Mouse (Mus musculus) lung, adult 2 months (tissue): ENCODE data around the gene Mr1.

Source experiments
- CTCF ChIP-seq: fragments of 200-500 bp; IDR thresholded peaks from 2 replicates; pipeline ENCODE4 v1.5.1; 2011; ENCODE audit warnings: mild to moderate bottlenecking, low read length, control low read depth; ENCODE audit not compliant: insufficient read depth
- POLR2A ChIP-seq: fragments of 200-500 bp; IDR thresholded peaks from 2 replicates; pipeline ENCODE4 v1.6.1; 2011; ENCODE audit warnings: low read depth, mild to moderate bottlenecking, control low read depth, low read length, borderline replicate concordance; ENCODE audit errors: extremely low read depth

DNA sequence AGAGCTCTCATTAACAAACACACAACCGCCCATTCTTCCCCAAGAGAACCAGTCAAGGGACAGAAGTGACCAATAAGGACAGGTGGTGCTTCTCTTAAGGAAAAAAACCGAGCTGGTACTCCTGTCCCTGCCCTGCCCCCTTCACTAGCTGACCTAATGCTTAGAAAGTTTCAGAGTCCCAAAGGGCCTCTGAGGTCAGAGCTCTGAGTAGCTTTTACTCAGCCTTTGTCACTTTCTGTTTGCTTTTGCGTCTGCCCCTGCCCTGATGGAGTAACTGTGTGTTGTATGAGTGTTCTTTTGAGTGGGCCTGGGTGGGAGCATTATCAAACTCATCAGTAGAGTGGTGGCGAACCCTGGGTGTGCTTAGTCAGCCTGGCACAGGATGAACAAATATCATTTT lies 38.2 kb downstream of the Mr1 start:
- TF ChIP-seq CTCF (no peak), POLR2A (no peak)
